Mouse (Mus musculus): ENCODE results near the gene Scfd2. TPM values are rescaled to one million over a fixed set of nuclear protein-coding genes. Genes with fewer than 3 reads are reported as not detected.

Scfd2 gene
- polyA plus RNA-seq, 1 experiment = 17.4 TPM

DNA sequence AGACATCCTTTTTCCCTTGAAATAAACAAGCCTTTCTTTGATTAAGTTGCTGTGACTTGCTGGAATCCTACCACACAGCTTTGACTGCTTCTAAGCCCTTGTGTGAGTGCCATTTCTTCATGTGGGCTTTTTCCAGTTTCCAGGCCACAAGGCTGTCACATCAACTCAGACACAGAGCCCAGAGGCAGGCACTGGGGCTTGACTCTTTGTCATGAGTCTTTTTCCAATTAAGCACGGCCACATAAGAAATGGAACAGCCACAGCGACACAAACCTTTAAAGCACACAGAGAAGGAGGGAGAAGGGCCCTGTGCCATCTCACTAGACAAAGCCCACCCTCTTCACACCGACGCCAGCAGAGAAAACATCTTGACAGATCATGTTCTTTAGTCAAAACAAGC lies 313.0 kb downstream of the Scfd2 start:
- Histone ChIP-seq H3K27ac (replicated peaks; ENCODE audit: low read depth, low read length) (no peak overlapping the region), H3K4me3 (ENCODE audit: insufficient read depth, low read depth, low read length) (no peak overlapping the region), H3K4me1 (ENCODE audit: control insufficient read depth, insufficient read depth, insufficient read length, low read length) (no peaks in the 10 kb centered on the region)

- Histone ChIP-seq H3K27ac (replicated peaks; ENCODE audit: low read depth, low read length) (no peak overlapping the region), H3K4me3 (ENCODE audit: insufficient read depth, low read depth, low read length) (no peak overlapping the region), H3K4me1 (ENCODE audit: control insufficient read depth, insufficient read depth, insufficient read length, low read length) (peaks cover 3% of the 10 kb centered on the region; the same call in 1 of the 2 replicates)
Measured at GRCm38 (mm10) chr5:74215125-74215524, 316.4 kb downstream of the Scfd2 start.

- Histone ChIP-seq H3K4me3 (ENCODE audit: insufficient read depth, low read depth, low read length) (no peak overlapping the region), H3K27ac (replicated peaks; ENCODE audit: low read depth, low read length) (no peak overlapping the region), H3K4me1 (ENCODE audit: control insufficient read depth, insufficient read depth, insufficient read length, low read length) (peaks cover 3% of the 10 kb centered on the region; the same call in 1 of the 2 replicates)
Measured at GRCm38 (mm10) chr5:74214501-74215110, 317.0 kb downstream of the Scfd2 start.

GRCm38 (mm10) chr5:74211346-74211745 lies 320.2 kb downstream of the Scfd2 start:
- no peak overlapping the region for H3K4me3 ChIP-seq (ENCODE audit: insufficient read depth, low read depth, low read length)
- peaks cover 3% of the 10 kb centered on the region; the same call in 1 of the 2 replicates for H3K4me1 ChIP-seq (ENCODE audit: control insufficient read depth, insufficient read depth, insufficient read length, low read length)
- H3K27ac ChIP-seq (replicated peaks; ENCODE audit: low read depth, low read length) = no peak overlapping the region

DNA sequence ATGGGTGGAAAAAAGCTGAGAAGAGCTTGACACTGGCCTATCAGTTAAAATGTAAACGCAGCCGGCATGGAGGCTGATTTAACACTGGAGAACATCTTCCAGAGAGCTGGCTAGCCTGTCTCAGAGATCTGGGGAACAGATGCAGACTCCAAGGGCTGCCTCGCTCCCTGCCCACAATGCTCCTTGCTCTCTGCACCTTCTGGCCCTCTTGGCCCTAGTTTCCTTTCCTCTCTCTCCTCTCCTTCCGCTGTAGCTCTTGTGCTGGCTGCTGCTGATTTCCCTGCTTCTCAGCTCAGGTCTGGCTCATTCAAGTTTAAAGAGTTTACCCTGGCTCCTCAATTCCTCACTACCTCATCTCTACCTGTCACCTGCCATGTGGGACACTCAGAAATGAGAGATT lies 321.9 kb downstream of the Scfd2 start:
- Histone ChIP-seq H3K27ac (replicated peaks; ENCODE audit: low read depth, low read length) (no peak overlapping the region), H3K4me1 (ENCODE audit: control insufficient read depth, insufficient read depth, insufficient read length, low read length) (peaks cover 3% of the 10 kb centered on the region; the same call in 1 of the 2 replicates), H3K4me3 (ENCODE audit: insufficient read depth, low read depth, low read length) (no peak overlapping the region)

GRCm38 (mm10) chr5:74208438-74208837 lies 323.1 kb downstream of the Scfd2 start:
- Histone ChIP-seq H3K4me3 (ENCODE audit: insufficient read depth, low read depth, low read length) (no peak overlapping the region), H3K27ac (replicated peaks; ENCODE audit: low read depth, low read length) (no peak overlapping the region), H3K4me1 (ENCODE audit: control insufficient read depth, insufficient read depth, insufficient read length, low read length) (peaks cover 3% of the 10 kb centered on the region; the same call in 1 of the 2 replicates)

- Histone ChIP-seq H3K27ac (replicated peaks; ENCODE audit: low read depth, low read length) (no peak overlapping the region), H3K4me3 (ENCODE audit: insufficient read depth, low read depth, low read length) (no peak overlapping the region), H3K4me1 (ENCODE audit: control insufficient read depth, insufficient read depth, insufficient read length, low read length) (peaks cover 3% of the 10 kb centered on the region; the same call in 1 of the 2 replicates)
Measured at GRCm38 (mm10) chr5:74207209-74207608, 324.4 kb downstream of the Scfd2 start.

DNA sequence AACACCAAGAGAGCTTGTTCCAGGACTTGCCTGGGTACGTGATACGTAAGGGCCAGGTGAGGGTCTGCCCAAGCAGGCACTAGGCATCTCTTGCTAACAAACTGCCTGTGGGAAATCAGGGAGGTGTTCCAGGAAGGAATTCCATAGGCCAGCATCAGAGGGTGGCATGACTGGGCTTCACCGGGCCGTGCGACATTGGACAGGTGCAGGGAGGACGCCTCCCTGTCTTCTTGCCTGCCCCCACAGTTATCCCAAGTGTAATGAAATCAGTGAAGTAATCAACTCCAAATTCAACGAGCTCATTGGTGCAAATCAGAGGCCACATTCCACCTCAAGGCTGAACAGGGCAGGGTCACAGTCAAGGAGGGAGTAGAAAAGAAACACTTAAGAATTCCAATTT lies 324.9 kb downstream of the Scfd2 start:
- Histone ChIP-seq H3K4me1 (ENCODE audit: control insufficient read depth, insufficient read depth, insufficient read length, low read length) (peaks cover 3% of the 10 kb centered on the region; the same call in 1 of the 2 replicates), H3K27ac (replicated peaks; ENCODE audit: low read depth, low read length) (no peak overlapping the region), H3K4me3 (ENCODE audit: insufficient read depth, low read depth, low read length) (no peak overlapping the region)

DNA sequence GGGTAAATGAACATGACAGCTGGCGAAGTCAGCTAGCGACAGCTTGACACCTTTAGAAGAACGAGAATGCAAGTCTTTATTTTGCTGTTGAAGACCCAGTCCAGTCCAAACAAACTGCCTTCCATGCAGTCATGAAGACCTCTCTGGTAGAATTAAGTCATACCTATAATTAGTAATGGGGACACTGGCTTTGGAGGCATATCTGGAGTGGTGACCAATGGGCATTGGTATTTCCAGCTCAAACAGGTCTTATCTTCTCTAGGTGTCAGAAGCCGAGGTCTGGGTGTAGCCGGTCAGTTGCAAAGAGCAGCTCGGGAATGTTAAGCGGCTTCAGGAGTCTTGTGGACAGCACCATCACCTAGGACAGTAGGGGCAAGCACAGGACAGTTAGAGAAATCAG lies 325.5 kb downstream of the Scfd2 start:
- no peak overlapping the region for H3K4me3 ChIP-seq (ENCODE audit: insufficient read depth, low read depth, low read length)
- H3K4me1 ChIP-seq (ENCODE audit: control insufficient read depth, insufficient read depth, insufficient read length, low read length) = peaks cover under 1% of the 10 kb centered on the region; the same call in 1 of the 2 replicates
- H3K27ac ChIP-seq (replicated peaks; ENCODE audit: low read depth, low read length) = no peak overlapping the region

GRCm38 (mm10) chr5:74205509-74205908 lies 326.1 kb downstream of the Scfd2 start:
- no peak overlapping the region for H3K27ac ChIP-seq (replicated peaks; ENCODE audit: low read depth, low read length)
- no peak overlapping the region for H3K4me3 ChIP-seq (ENCODE audit: insufficient read depth, low read depth, low read length)
- no peaks in the 10 kb centered on the region for H3K4me1 ChIP-seq (ENCODE audit: control insufficient read depth, insufficient read depth, insufficient read length, low read length)

DNA sequence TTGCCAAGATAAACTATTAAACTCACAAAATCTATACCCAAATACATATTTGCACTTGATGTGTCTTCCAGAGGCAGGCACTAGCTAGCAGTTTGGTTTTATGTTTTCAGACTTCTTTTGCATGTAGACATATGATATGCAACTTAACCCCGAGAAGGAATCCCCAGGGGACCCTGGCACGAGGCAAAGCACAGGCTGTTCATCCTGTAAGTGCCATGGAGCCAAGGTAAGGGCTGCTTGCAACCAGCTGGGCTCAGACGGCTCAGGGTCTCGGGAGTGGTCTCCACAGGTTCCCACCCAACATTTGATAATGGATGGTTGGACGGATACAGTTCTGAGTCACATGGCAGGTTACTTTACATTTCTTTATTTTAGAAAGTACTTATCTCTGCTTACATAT lies 327.1 kb downstream of the Scfd2 start:
- Histone ChIP-seq H3K4me3 (ENCODE audit: insufficient read depth, low read depth, low read length) (no peak overlapping the region), H3K4me1 (ENCODE audit: control insufficient read depth, insufficient read depth, insufficient read length, low read length) (no peaks in the 10 kb centered on the region), H3K27ac (replicated peaks; ENCODE audit: low read depth, low read length) (no peak overlapping the region)

DNA sequence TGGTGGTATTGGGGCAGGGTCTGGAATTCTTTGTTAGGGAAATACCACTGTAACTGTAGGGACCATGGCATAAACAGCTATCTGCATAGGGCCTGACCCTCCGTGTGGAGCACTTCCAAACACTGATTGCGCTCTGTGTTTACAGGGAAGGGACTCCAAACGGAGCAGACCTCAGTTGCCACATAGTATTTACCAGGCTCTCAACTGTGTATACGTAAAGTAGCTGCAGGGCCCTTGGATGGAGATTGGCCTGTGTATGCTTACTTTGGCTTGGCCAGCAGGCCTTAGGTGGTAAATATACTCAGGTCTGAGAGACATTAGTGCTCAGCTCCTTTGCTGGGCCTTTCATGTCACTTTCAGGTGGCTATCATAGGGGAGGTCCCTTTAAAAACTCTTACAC lies 329.0 kb downstream of the Scfd2 start:
- Histone ChIP-seq H3K4me3 (ENCODE audit: insufficient read depth, low read depth, low read length) (no peak overlapping the region), H3K27ac (replicated peaks; ENCODE audit: low read depth, low read length) (no peak overlapping the region), H3K4me1 (ENCODE audit: control insufficient read depth, insufficient read depth, insufficient read length, low read length) (no peaks in the 10 kb centered on the region)

GRCm38 (mm10) chr5:74201570-74202357 lies 329.8 kb downstream of the Scfd2 start:
- peaks cover 3% of the 10 kb centered on the region; the same call in 1 of the 2 replicates for H3K4me1 ChIP-seq (ENCODE audit: control insufficient read depth, insufficient read depth, insufficient read length, low read length)
- H3K27ac ChIP-seq (replicated peaks; ENCODE audit: low read depth, low read length) = no peak overlapping the region
- no peak overlapping the region for H3K4me3 ChIP-seq (ENCODE audit: insufficient read depth, low read depth, low read length)

DNA sequence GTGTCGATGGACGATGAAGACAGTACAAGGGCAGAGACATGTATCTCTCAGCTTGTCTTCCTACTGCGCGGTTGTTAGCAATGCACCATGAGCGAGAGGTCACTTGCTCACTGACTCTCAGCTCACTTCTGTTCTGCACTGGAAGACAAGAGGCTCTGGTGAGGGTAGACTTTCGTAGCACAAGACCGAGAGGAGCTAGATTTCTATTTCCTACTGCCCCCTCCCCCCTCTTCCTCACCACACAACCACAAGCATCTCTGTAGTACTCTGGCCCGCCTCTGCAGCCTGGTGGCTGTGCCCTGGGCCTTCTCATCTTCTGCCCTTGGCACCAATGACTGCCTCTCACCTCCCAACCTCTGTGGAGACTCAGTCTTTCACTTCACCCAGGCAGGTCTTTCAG lies 331.1 kb downstream of the Scfd2 start:
- H3K27ac ChIP-seq (replicated peaks; ENCODE audit: low read depth, low read length) = no peak overlapping the region
- H3K4me3 ChIP-seq (ENCODE audit: insufficient read depth, low read depth, low read length) = no peak overlapping the region
- H3K4me1 ChIP-seq (ENCODE audit: control insufficient read depth, insufficient read depth, insufficient read length, low read length) = peaks cover 3% of the 10 kb centered on the region; the same call in 1 of the 2 replicates

GRCm38 (mm10) chr5:74199793-74200192 lies 331.8 kb downstream of the Scfd2 start:
- Histone ChIP-seq H3K4me3 (ENCODE audit: insufficient read depth, low read depth, low read length) (no peak overlapping the region), H3K27ac (replicated peaks; ENCODE audit: low read depth, low read length) (no peak overlapping the region), H3K4me1 (ENCODE audit: control insufficient read depth, insufficient read depth, insufficient read length, low read length) (peaks cover 3% of the 10 kb centered on the region; the same call in 1 of the 2 replicates)

DNA sequence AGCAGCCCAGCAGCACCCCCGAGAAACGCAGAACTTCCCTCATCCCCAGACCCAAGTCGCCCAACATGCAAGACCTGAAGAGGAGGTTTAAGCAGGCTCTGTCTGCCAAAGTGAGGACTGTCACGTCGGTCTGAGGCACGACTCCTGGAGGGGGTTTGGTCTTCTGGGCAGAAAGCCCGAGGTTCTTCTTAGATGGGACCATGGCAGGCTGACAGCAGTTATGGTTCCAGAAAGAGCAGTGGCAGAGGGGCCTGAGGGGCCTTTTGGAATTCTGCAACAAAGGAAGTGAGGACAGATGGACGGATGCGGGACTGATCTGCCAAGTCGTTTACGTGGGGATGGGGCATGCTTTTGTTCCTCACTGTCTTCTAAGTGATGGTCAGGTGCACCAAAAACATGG lies 333.1 kb downstream of the Scfd2 start:
- no peak overlapping the region for H3K27ac ChIP-seq (replicated peaks; ENCODE audit: low read depth, low read length)
- H3K4me1 ChIP-seq (ENCODE audit: control insufficient read depth, insufficient read depth, insufficient read length, low read length) = peaks cover 3% of the 10 kb centered on the region
- H3K4me3 ChIP-seq (ENCODE audit: insufficient read depth, low read depth, low read length) = no peak overlapping the region
